ENCODE assay signal across 27 mouse cellular contexts in genomic region chr1:167042558-167042957, GRCm38 (mm10). TPM values are rescaled to one million over a fixed set of nuclear protein-coding genes. Genes with fewer than 3 reads are reported as not detected.
"Had no signal": no experiment of that assay in that cellular context is flagged by ENCODE, and none has a peak within 500 bp of the region (broad histone marks: within the 10 kb centered on the region; RNA-seq: fewer than 3 reads in every experiment).

No protein-coding gene starts in this region.

- H3K9ac ChIP-seq: embryonic facial prominence, embryonic 12.5 days; embryonic facial prominence, embryonic 13.5 days; embryonic facial prominence, embryonic 15.5 days; forebrain, embryonic 12.5 days; forebrain, embryonic 13.5 days; forebrain, embryonic 15.5 days; forebrain, postnatal 0 days had no signal

- H3K4me1 ChIP-seq: embryonic facial prominence, embryonic 12.5 days; embryonic facial prominence, embryonic 13.5 days; embryonic facial prominence, embryonic 15.5 days had no signal

- H3K27ac ChIP-seq: embryonic facial prominence, embryonic 10.5 days; embryonic facial prominence, embryonic 12.5 days; embryonic facial prominence, embryonic 13.5 days; embryonic facial prominence, embryonic 15.5 days; forebrain, embryonic 10.5 days; forebrain, embryonic 12.5 days; forebrain, embryonic 13.5 days; forebrain, embryonic 15.5 days; gastrocnemius, adult 2 months; heart, adult 2 months had no signal

- H3K27me3 ChIP-seq: embryonic facial prominence, embryonic 12.5 days; embryonic facial prominence, embryonic 13.5 days; embryonic facial prominence, embryonic 15.5 days; forebrain, embryonic 13.5 days; forebrain, embryonic 15.5 days had no signal

- ATAC-seq: forebrain, embryonic 13.5 days; forebrain, embryonic 14.5 days; forebrain, embryonic 15.5 days; forebrain, embryonic 16.5 days; forebrain, postnatal 0 days had no signal

- H3K9me3 ChIP-seq: embryonic facial prominence, embryonic 10.5 days; embryonic facial prominence, embryonic 12.5 days; embryonic facial prominence, embryonic 13.5 days; embryonic facial prominence, embryonic 15.5 days; forebrain, embryonic 10.5 days; forebrain, embryonic 12.5 days; forebrain, embryonic 15.5 days had no signal

- DNase-seq: cerebellum, adult 2 months; cerebellum, adult 8-10 months; cerebellum, adult 9-10 months; cerebellum, adult 9-11 months; cerebellum, postnatal 10 days; cerebellum, postnatal 14 days; cerebellum, postnatal 25 days; cerebellum, postnatal 36 days; embryo, embryonic 11 days; forebrain, postnatal 0 days; gastrocnemius, adult 2 months; gastrocnemius, postnatal 10 days; gastrocnemius, postnatal 14 days; gastrocnemius, postnatal 25 days; gastrocnemius, postnatal 36 days; heart, adult 2 months had no signal

- H3K4me2 ChIP-seq: embryonic facial prominence, embryonic 12.5 days; embryonic facial prominence, embryonic 13.5 days; embryonic facial prominence, embryonic 15.5 days; forebrain, embryonic 12.5 days; forebrain, embryonic 13.5 days; forebrain, embryonic 15.5 days had no signal

- H3K36me3 ChIP-seq: embryonic facial prominence, embryonic 10.5 days; embryonic facial prominence, embryonic 12.5 days; embryonic facial prominence, embryonic 13.5 days; embryonic facial prominence, embryonic 15.5 days; forebrain, embryonic 10.5 days; forebrain, embryonic 12.5 days; forebrain, embryonic 15.5 days had no signal

- H3K4me3 ChIP-seq: embryonic facial prominence, embryonic 10.5 days; embryonic facial prominence, embryonic 12.5 days; embryonic facial prominence, embryonic 13.5 days; embryonic facial prominence, embryonic 15.5 days; erythroblast, embryonic 14.5 days; forebrain, embryonic 10.5 days; forebrain, embryonic 12.5 days; forebrain, embryonic 13.5 days; forebrain, embryonic 15.5 days; gastrocnemius, adult 2 months; heart, adult 2 months had no signal

RNA-seq across cellular contexts. Expression of gene Fam78b, which starts 41.3 kb away (rescaled TPM):
- polyA plus RNA-seq: erythroblast, embryonic 14.5 days had no signal
